Comparison of ENCODE assay signal across 15 mouse cellular contexts in genomic region chr5:77361006-77361405, GRCm38 (mm10).
"Had no signal": no experiment of that assay in that cellular context is flagged by ENCODE, and none has a peak within 500 bp of the region (broad histone marks: within the 10 kb centered on the region; RNA-seq: fewer than 3 reads in every experiment).

No protein-coding gene starts in this region.

- H3K36me3 ChIP-seq: liver, embryonic 12.5 days; liver, embryonic 15.5 days; lung, embryonic 15.5 days; midbrain, embryonic 10.5 days; midbrain, embryonic 13.5 days had no signal

- H3K9ac ChIP-seq: liver, embryonic 12.5 days; liver, embryonic 15.5 days; lung, embryonic 15.5 days; midbrain, embryonic 13.5 days had no signal

- H3K27ac ChIP-seq: liver, embryonic 12.5 days; liver, embryonic 15.5 days; lung, embryonic 15.5 days; midbrain, embryonic 10.5 days; midbrain, embryonic 13.5 days; stomach, postnatal 0 days had no signal

- H3K9me3 ChIP-seq: liver, embryonic 12.5 days; liver, embryonic 15.5 days; lung, embryonic 15.5 days; megakaryocyte, embryonic 14.5 days; midbrain, embryonic 10.5 days; midbrain, embryonic 13.5 days had no signal

- H3K4me3 ChIP-seq: liver, embryonic 12.5 days; liver, embryonic 15.5 days; lung, embryonic 15.5 days; megakaryocyte, embryonic 14.5 days; midbrain, embryonic 10.5 days; midbrain, embryonic 13.5 days had no signal

- ATAC-seq: liver, embryonic 12.5 days; midbrain, embryonic 13.5 days; midbrain, embryonic 16.5 days had no signal

- H3K27me3 ChIP-seq: liver, embryonic 12.5 days; liver, embryonic 15.5 days; lung, embryonic 15.5 days had no signal

- DNase-seq: kidney, adult 9 months; kidney, postnatal 14 days; kidney, postnatal 4 days; lung, adult 18-20 months; lung, postnatal 10 days; lung, postnatal 36 days; thymus, postnatal 25 days had no signal

- H3K4me2 ChIP-seq: liver, embryonic 12.5 days; liver, embryonic 15.5 days; lung, embryonic 15.5 days; midbrain, embryonic 13.5 days had no signal
